Mouse (Mus musculus): ENCODE measurements around the gene Kcnk1. TPM values are rescaled to one million over a fixed set of nuclear protein-coding genes. Genes with fewer than 3 reads are reported as not detected.
A peak's percentile ranks its signal among the peaks of the same experiment; 100 is the strongest.

The Kcnk1 gene
- total RNA-seq, 4 experiments from 2014 or later, result 0.27 to 1.6 (median 0.78) TPM

DNA sequence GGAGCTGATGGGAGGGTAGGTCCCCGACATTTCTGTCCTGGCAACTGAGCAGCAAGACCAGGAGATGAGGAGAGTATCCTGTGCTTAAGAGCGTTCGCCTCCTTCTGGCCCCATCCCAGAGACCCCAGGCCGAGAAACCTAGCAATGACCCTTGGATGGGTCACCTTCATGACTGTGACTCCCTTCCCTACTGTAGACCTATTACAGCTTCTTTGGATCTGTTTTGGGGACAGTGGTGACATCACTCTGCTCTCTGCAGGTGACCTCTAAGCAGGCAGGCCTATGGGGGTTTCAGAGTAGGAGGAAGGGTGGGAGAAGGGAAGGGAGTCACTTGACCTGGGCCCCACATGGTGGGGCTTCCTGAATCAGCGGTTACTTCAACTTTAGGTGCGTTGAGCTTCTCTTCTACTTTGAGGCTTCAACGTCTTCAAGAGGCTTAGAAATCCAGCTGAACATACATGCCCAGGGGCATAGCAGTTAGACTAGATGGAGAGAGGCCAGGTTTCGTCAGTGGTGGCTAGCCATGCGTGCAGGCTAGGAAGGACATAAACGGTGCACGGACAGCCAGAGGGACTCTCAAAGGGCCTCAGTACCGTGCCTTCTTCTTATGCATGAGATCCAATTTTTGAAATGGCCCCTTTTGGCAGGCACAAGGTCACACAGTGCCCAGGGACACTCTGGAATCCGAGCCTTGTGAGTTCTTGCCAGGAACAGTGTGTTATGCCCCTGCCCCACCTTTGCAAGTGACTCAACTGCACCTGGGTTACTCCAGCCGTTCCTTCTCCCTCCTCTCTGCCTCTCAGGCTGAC, 1.3 kb downstream of the Kcnk1 start:
- no peak for DNase-seq (ENCODE audit: low spot score)

GRCm38 (mm10) chr8:125996980-125997379, 2.0 kb downstream of the Kcnk1 start:
- no peak for DNase-seq (ENCODE audit: low spot score)

- no peak for DNase-seq (ENCODE audit: low spot score)
Measured at GRCm38 (mm10) chr8:125997550-125997949, 2.6 kb downstream of the Kcnk1 start.

DNA sequence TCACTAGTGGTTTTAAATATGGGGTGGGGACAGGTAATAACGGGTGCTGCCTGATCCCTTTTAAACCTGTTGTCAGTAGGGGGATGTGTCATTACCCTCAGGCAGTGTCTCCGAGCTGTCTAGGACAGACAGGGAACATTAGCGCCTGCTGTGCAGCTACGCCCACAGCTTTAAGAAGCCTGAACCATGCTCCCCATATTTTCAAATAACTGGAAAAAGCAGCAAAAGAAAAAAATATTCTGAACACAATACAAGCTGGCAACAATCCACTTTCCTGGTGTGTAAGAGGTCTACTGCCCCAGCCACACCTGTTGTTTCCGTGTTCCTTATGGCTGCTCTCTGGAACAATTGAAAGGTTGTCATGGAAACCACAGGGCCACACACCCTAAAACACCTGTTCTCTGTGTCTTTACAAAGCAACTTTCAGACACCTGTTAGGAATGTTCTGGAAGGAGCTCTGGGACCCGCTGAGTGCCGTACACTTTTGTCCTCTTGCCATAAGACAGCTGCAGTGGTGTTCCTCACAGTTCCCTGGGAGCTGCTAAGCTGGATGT, 4.9 kb downstream of the Kcnk1 start:
- no peak for DNase-seq (ENCODE audit: low spot score)

GRCm38 (mm10) chr8:126003546-126003945, 8.6 kb downstream of the Kcnk1 start:
- no peak for DNase-seq (ENCODE audit: low spot score)

- DNase-seq (ENCODE audit: low spot score), result no peak
Measured at GRCm38 (mm10) chr8:126004953-126005352, 10.0 kb downstream of the Kcnk1 start.

GRCm38 (mm10) chr8:126006310-126006990, 11.5 kb downstream of the Kcnk1 start:
- DNase-seq (ENCODE audit: low spot score), result no peak

GRCm38 (mm10) chr8:126007538-126008330, 12.8 kb downstream of the Kcnk1 start:
- DNase-seq (ENCODE audit: low spot score), result no peak

GRCm38 (mm10) chr8:126008945-126009344, 14.0 kb downstream of the Kcnk1 start:
- no peak for DNase-seq (ENCODE audit: low spot score)

GRCm38 (mm10) chr8:126010900-126011299, 15.9 kb downstream of the Kcnk1 start:
- no peak for DNase-seq (ENCODE audit: low spot score)

GRCm38 (mm10) chr8:126012334-126012733, 17.4 kb downstream of the Kcnk1 start:
- no peak for DNase-seq (ENCODE audit: low spot score)

GRCm38 (mm10) chr8:126013646-126014045, 18.7 kb downstream of the Kcnk1 start:
- no peak for DNase-seq (ENCODE audit: low spot score)

- DNase-seq (ENCODE audit: low spot score), result no peak
Measured at GRCm38 (mm10) chr8:126021932-126022331, 27.0 kb downstream of the Kcnk1 start.

GRCm38 (mm10) chr8:126023706-126024305, 28.8 kb downstream of the Kcnk1 start:
- DNase-seq (ENCODE audit: low spot score), result no peak

GRCm38 (mm10) chr8:126024891-126025290, 29.9 kb downstream of the Kcnk1 start:
- no peak for DNase-seq (ENCODE audit: low spot score)

DNA sequence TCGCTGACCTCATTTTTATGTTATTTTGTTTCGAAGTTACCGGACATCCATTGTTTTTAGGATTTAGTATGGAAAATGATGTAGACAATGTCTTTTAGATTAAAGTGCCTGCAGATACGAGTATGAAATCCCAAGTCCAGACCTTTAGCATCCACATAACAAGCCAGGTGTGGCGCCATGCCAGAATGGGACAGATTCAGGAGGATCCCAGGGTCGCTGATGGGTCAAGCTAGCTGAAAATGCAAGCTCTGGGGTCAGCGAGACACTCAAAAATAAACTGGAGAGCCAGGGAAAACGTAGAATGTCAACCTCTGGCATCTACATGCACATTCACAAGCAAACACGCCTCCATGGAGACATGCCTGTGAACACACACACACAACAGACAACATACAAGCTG, 31.2 kb downstream of the Kcnk1 start:
- DNase-seq (ENCODE audit: low spot score), result no peak

DNA sequence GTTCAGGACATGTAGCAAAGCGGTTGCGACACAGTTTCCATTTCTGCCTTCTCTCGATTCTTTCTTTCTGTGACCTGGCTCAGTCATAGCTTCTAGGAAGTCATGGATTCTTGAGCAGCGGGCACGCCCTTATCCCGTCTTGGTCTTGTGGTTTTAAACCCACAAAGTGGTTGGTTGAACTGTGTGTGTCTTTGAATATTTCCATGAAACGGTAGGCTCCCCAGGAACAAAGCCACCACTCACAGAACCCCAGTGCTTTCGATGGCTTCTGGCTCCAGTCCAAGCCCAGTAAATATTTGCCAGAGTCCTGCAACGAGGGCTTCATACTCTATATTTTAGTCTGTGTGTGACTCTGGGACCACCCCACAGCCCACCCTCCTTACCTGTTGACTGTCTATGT, 31.6 kb downstream of the Kcnk1 start:
- no peak for DNase-seq (ENCODE audit: low spot score)

GRCm38 (mm10) chr8:126027486-126027885, 32.5 kb downstream of the Kcnk1 start:
- no peak for DNase-seq (ENCODE audit: low spot score)

GRCm38 (mm10) chr8:126028941-126029340, 34.0 kb downstream of the Kcnk1 start:
- DNase-seq (ENCODE audit: low spot score), result no peak

GRCm38 (mm10) chr8:126032776-126033175, 37.8 kb downstream of the Kcnk1 start:
- DNase-seq (ENCODE audit: low spot score), result no peak

DNA sequence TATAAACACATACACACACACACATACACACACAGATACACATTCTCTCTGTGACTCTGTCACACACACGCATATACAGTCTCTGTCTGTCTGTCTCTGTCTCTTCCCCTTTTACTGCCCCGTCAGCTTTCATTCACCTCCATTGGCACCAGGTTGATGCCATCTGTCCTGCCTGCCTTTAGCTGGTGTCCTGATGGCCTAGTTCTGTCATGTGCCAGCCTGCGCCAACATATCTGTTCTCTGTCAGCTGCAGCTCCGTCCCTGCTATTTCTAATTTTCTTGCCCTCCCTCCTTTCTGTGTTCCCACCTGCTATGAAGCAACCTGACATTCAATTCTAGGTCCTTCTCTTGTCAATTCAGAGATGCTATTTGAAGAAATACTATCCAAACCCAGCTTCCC, 40.1 kb downstream of the Kcnk1 start:
- DNase-seq (ENCODE audit: low spot score), result no peak

DNA sequence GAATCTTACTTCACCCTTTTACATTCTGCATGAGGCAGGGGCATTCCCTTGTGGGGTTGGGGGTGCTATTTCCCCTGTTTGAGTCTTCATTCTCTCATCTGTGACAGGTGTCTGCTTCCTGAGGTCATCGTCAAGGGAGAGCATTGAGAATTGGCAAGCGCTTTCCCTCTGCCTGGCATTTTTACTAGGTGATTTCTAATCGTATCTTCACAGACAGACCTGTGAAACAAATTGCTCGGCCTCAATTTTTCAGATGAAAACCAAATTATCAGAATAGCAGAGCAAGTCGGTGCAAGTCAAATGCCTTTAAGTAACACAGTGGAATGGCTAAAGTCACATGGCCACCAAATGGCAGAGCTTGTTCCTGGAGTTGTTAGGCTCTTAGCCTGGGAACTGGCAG, 41.4 kb downstream of the Kcnk1 start:
- peak; percentile 26 for DNase-seq (ENCODE audit: low spot score)

Measured in heart, adult 8-10 months (tissue).